Mouse (Mus musculus) adrenal gland, postnatal 14 days (tissue): Measurements from ENCODE around the gene Tmem176b. TPM values are rescaled to one million over a fixed set of nuclear protein-coding genes. Genes with fewer than 3 reads are reported as not detected.
A peak's percentile ranks its signal among the peaks of the same experiment; 100 is the strongest.
"Not testable (repeated sequence)": the region's sequence is repeated elsewhere in the genome, so short reads cannot be mapped to it uniquely, and the experiment has no call there.

Source experiments
- DNase-seq: peaks from one replicate; pipeline ENCODE4 v3.0.0; 2021; ENCODE audit warnings: mixed read lengths
- long read RNA-seq, 2 experiments: library from polyadenylated mRNA; stranded (forward); transcript quantifications; one replicate each; pipeline ENCODE4 v2.0.0; 2021
- total RNA-seq: library from RNA; stranded (reverse); gene quantifications from 2 replicates; pipeline ENCODE4 v1.2.3, GENCODE M21; 2021

The Tmem176b gene
- total RNA-seq: 293 and 324 TPM in 2 replicates
- long read RNA-seq, experiment 1, transcript Tmem176b-202 (7 exons, 1,648 nt): minor isoform, 35 of 294 reads
- long read RNA-seq, experiment 1, transcript Tmem176b-209 (7 exons, 986 nt): minor isoform, 40 of 294 reads
- long read RNA-seq, experiment 1, transcript Tmem176b-201 (8 exons, 1,238 nt): minor isoform, 18 of 294 reads
- long read RNA-seq, experiment 1, transcript Tmem176b-203 (7 exons, 1,414 nt): major isoform, 119 of 294 reads
- long read RNA-seq, experiment 1, partial matches to known transcripts: 31 of 294 reads
- long read RNA-seq, experiment 1, other reads (novel, unspliced or antisense): 51 of 294 reads
- long read RNA-seq, experiment 2, transcript Tmem176b-201 (8 exons, 1,238 nt): minor isoform, 24 of 222 reads
- long read RNA-seq, experiment 2, transcript Tmem176b-203 (7 exons, 1,414 nt): major isoform, 72 of 222 reads
- long read RNA-seq, experiment 2, transcript Tmem176b-202 (7 exons, 1,648 nt): minor isoform, 25 of 222 reads
- long read RNA-seq, experiment 2, transcript Tmem176b-209 (7 exons, 986 nt): minor isoform, 32 of 222 reads
- long read RNA-seq, experiment 2, partial matches to known transcripts: 19 of 222 reads
- long read RNA-seq, experiment 2, other reads (novel, unspliced or antisense): 50 of 222 reads

GRCm38 (mm10) chr6:48840973-48841625, at the start of gene Tmem176b:
TSS of gene Tmem176b (minus strand) at chr6:48841496.
- peak; percentile 99 for DNase-seq

- no peak for DNase-seq
Observed at GRCm38 (mm10) chr6:48876510-48877135, 35.3 kb upstream of the Tmem176b start.

- no peak for DNase-seq
Observed at GRCm38 (mm10) chr6:48875515-48875914, 34.2 kb upstream of the Tmem176b start.

- no peak for DNase-seq
Observed at GRCm38 (mm10) chr6:48874576-48874975, 33.3 kb upstream of the Tmem176b start.

GRCm38 (mm10) chr6:48872596-48872995, 31.3 kb upstream of the Tmem176b start, which contains the start of gene Aoc1:
TSS of gene Aoc1 (plus strand) at chr6:48872896.
- DNase-seq: no peak

GRCm38 (mm10) chr6:48869774-48870173, 28.5 kb upstream of the Tmem176b start:
- peak; percentile 38 for DNase-seq

- DNase-seq: no peak
Observed at GRCm38 (mm10) chr6:48867158-48867557, 25.9 kb upstream of the Tmem176b start.

GRCm38 (mm10) chr6:48866355-48866950, 25.2 kb upstream of the Tmem176b start:
- not testable (repeated sequence) for DNase-seq

GRCm38 (mm10) chr6:48865152-48865745, 24.0 kb upstream of the Tmem176b start:
- DNase-seq: no peak

- no peak for DNase-seq
Observed at GRCm38 (mm10) chr6:48864723-48865122, 23.4 kb upstream of the Tmem176b start.

- no peak for DNase-seq
Observed at GRCm38 (mm10) chr6:48864181-48864580, 22.9 kb upstream of the Tmem176b start.

- no peak for DNase-seq
Observed at GRCm38 (mm10) chr6:48863488-48863887, 22.2 kb upstream of the Tmem176b start.

- no peak for DNase-seq
Observed at GRCm38 (mm10) chr6:48862816-48863215, 21.5 kb upstream of the Tmem176b start.

- DNase-seq: no peak
Observed at GRCm38 (mm10) chr6:48861616-48862280, 20.5 kb upstream of the Tmem176b start.

- DNase-seq: no peak
Observed at GRCm38 (mm10) chr6:48860851-48861250, 19.6 kb upstream of the Tmem176b start.

GRCm38 (mm10) chr6:48860130-48860815, 19.0 kb upstream of the Tmem176b start:
- peak; percentile 90 for DNase-seq

- peak; percentile 37 for DNase-seq
Observed at GRCm38 (mm10) chr6:48857613-48858302, 16.5 kb upstream of the Tmem176b start.

GRCm38 (mm10) chr6:48854155-48854554, 12.9 kb upstream of the Tmem176b start:
- no peak for DNase-seq

GRCm38 (mm10) chr6:48851820-48852491, 10.7 kb upstream of the Tmem176b start:
- peak; percentile 69 for DNase-seq
